Mouse (Mus musculus) stomach, postnatal 0 days (tissue): ENCODE measurements around the gene Fam149a.

ENCODE experiments used
- CTCF ChIP-seq: IDR thresholded peaks from 2 replicates; pipeline ENCODE4 v1.5.1; 2016; ENCODE audit warnings: antibody characterized with exemption, low read depth, mild to moderate bottlenecking, moderate library complexity
- EP300 ChIP-seq: optimal IDR thresholded peaks from 2 replicates; pipeline ENCODE3; 2016; ENCODE audit warnings: antibody characterized with exemption

DNA sequence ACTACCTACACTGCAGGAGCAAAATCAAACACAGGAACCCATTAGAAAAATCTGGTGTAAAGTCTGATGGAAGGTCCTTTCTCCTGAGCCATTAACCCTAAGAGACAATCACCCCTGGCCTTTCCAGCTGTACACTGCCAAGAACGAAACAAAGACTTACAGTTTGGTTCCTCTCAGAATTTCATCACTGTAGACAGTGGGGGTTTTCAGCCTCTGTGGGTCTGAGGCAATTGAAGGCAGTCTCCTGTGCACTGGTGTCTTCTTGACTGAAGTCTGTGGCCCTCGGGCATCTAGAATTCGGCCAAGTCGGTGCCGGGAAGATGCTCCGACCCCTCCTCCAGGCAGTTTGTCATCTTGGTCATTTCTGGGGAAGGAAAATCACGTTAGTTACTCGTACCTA, 37.8 kb downstream of the Fam149a start:
- TF ChIP-seq CTCF (no peak), EP300 (no peak)
